Mouse (Mus musculus): ENCODE data around the gene Chd1l.

The Chd1l gene

DNA sequence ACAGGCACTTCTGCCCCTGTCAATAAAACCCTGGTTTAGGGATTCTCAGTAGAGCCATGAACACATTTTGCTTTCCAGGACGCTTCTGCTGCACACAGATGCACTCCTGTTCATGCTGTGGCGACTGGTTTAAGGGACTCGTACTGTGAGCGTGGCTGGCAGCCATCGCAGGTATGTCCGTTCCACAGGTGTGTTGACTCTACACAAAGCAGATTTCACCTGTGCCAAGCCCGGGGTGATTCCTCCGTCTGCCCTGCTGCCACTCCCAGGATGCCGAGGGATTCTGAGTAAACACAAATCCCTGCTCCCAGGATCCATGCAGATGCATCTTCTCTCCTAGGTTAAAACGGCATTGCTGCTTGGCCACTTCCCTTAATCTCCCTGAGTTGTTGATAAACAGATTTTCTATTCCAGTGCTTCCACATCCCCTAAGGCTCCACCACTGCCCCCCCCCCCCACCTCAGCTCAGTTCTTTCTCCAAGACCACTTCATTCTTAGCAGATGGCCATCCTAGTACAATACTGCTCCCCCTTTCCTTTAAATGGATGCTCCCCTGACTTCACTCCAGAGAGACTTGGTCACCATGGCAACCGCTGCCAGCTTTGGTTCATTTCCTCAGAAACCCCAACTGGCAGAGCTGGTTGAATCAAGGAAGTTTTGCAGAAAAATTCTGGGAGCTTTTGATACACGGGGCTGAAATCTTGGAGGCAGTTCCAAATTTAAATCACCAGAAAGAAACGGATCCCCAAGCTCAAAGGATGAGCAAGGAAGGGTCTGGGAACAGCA, 87.9 kb downstream of the Chd1l start:
- DNase-seq: no peak

DNA sequence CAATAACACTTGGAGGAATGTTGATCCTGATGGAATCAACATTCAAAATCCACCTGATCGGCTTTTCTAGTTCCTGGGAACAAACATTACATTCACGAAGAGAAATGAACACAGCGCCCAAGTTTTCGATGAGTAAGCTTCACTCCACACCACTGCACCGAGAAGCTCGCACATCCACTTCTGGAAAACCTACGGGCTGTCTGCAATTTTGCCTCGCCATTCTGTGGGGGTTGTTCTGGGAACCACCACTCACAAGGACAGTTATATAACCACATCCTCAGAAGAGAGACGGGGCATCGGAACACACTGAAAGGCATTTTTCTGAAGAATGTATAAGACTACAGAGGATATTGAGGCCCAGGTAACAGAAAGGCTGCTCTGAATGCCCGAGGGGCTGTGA, 90.1 kb downstream of the Chd1l start:
- no peak for DNase-seq

GRCm38 (mm10) chr3:97512296-97512695, 97.7 kb downstream of the Chd1l start:
- DNase-seq: no peak

Data from thymus, adult 18-20 months (tissue).